Mouse (Mus musculus) heart, adult 2 months (tissue): Measurements from ENCODE around the gene Gm29797. TPM values are rescaled to one million over a fixed set of nuclear protein-coding genes. Genes with fewer than 3 reads are reported as not detected.
A peak's percentile ranks its signal among the peaks of the same experiment; 100 is the strongest.

Experiments
- DNase-seq, 2 experiments: peaks; one replicate each; pipeline ENCODE4 v3.0.0; 2021
- H3K27ac ChIP-seq: fragments of 200-600 bp; 2 replicates; pipeline ENCODE4 v1.8.1; 2022
- H3K27me3 ChIP-seq: fragments of 200-500 bp; 2 replicates; pipeline ENCODE4 v1.6.1; 2012; ENCODE audit warnings: mild to moderate bottlenecking, low read length, inconsistent platforms, mixed read lengths; ENCODE audit not compliant: control insufficient read depth, insufficient read depth
- H3K36me3 ChIP-seq: fragments of 200-500 bp; 2 replicates; pipeline ENCODE4 v1.6.1; 2012; ENCODE audit warnings: low read length, inconsistent platforms; ENCODE audit not compliant: control insufficient read depth, insufficient read depth
- H3K4me1 ChIP-seq: fragments of 200-500 bp; 2 replicates; pipeline ENCODE4 v1.6.1; 2011; ENCODE audit warnings: low read length; ENCODE audit not compliant: control insufficient read depth, insufficient read depth
- H3K4me3 ChIP-seq: fragments of 200-600 bp; 2 replicates; pipeline ENCODE4 v1.8.1; 2022
- H3K79me2 ChIP-seq: fragments of 200-500 bp; replicated peaks from 2 replicates; pipeline ENCODE4 v1.6.1; 2012; ENCODE audit warnings: mild to moderate bottlenecking, inconsistent platforms, low read length, moderate library complexity, mixed read lengths; ENCODE audit not compliant: control insufficient read depth, insufficient read depth
- H3K9ac ChIP-seq: fragments of 200-500 bp; 2 replicates; pipeline ENCODE4 v1.6.1; 2012; ENCODE audit warnings: low read depth, mild to moderate bottlenecking, control low read depth, inconsistent platforms, low read length, mixed read lengths
- CTCF ChIP-seq: fragments of 200-600 bp; IDR thresholded peaks from 2 replicates; pipeline ENCODE4 v1.8.1; 2022; ENCODE audit warnings: antibody characterized with exemption, mild to moderate bottlenecking, moderate library complexity
- EP300 ChIP-seq: fragments of 200-500 bp; IDR thresholded peaks from 2 replicates; pipeline ENCODE4 v1.6.1; 2011; ENCODE audit warnings: low read depth, low read length, control low read depth; ENCODE audit not compliant: insufficient read depth
- WGBS: fragments of 180-500 bp; shearing (Covaris S2); methylation state at CpG from one replicate; pipeline ENCODE4 v1.1.7; 2018; 5-methylcytosine and 5-hydroxymethylcytosine counted together
- intact Hi-C: fragments of 180-260 bp; cut with DNase I; formaldehyde crosslinking; loops from one replicate; pipeline ENCODE4 v1.15.1; 2025
- polyA plus RNA-seq: library from polyadenylated mRNA; depleted of rRNA; stranded (reverse); fragments of >200 nt; gene quantifications from 2 replicates; pipeline ENCODE4 v1.2.3, GENCODE M21; 2012; rRNA removed
- total RNA-seq, 2 experiments: library from RNA; stranded (reverse); gene quantifications; 2 replicates each; pipeline ENCODE4 v1.2.3; 2021

The Gm29797 gene
- total and polyA plus RNA-seq, 3 experiments = 0.21 TPM; not detected in 2

- H3K4me3 ChIP-seq = no peak overlapping the region
- H3K27ac ChIP-seq = no peak overlapping the region
- intact Hi-C loops = loop anchor here (2.0 kb wide), 3 partner anchors 22 to 84 kb away; no protein-coding TSS in a partner anchor
- H3K79me2 ChIP-seq = no peaks in the 10 kb centered on the region
- 34% methylated on average over 4 of the region's 4 CpGs for WGBS
- TF ChIP-seq EP300 (no peak), CTCF (peak; percentile 76)
- no peak for DNase-seq
- H3K4me1 ChIP-seq = no peaks in the 10 kb centered on the region
- H3K9ac ChIP-seq = no peak overlapping the region
- no peaks in the 10 kb centered on the region for H3K36me3 ChIP-seq
- no peaks in the 10 kb centered on the region for H3K27me3 ChIP-seq
Observed at GRCm38 (mm10) chr2:181706668-181707067, 49.8 kb downstream of the Gm29797 start.

Other genes starting within 250 kb of the Gm29797 start
- 10 to 100 TPM; 10.7 to 13.2 TPM for gene Zbtb46, start 197.6 kb upstream of the Gm29797 start, total RNA-seq
- 8.3 and 14.9 TPM in 2 replicates for gene Zbtb46, start 197.6 kb upstream of the Gm29797 start, polyA plus RNA-seq
- gene Abhd16b, start 163.8 kb upstream of the Gm29797 start, total RNA-seq = not detected
- gene Abhd16b, start 163.8 kb upstream of the Gm29797 start, polyA plus RNA-seq = not detected in 2 replicates
- gene Tpd52l2, start 159.9 kb upstream of the Gm29797 start, total RNA-seq = 10 to 100 TPM; 56.8 to 58.7 TPM
- 61.1 and 93.6 TPM in 2 replicates for gene Tpd52l2, start 159.9 kb upstream of the Gm29797 start, polyA plus RNA-seq
- gene Dnajc5, start 136.5 kb upstream of the Gm29797 start, total RNA-seq = 10 to 100 TPM; 62.3 to 71.5 TPM
- gene Dnajc5, start 136.5 kb upstream of the Gm29797 start, polyA plus RNA-seq = 43.4 and 68.9 TPM in 2 replicates
- gene Uckl1, start 72.1 kb upstream of the Gm29797 start, total RNA-seq = 10 to 100 TPM; 31.3 to 32.5 TPM
- 115 and 156 TPM in 2 replicates for gene Uckl1, start 72.1 kb upstream of the Gm29797 start, polyA plus RNA-seq
- 10 to 100 TPM; 35.3 to 38.6 TPM for gene Prpf6, start 65.2 kb upstream of the Gm29797 start, total RNA-seq
- 13.8 and 19.1 TPM in 2 replicates for gene Prpf6, start 65.2 kb upstream of the Gm29797 start, polyA plus RNA-seq
- gene Zfp512b, start 64.2 kb upstream of the Gm29797 start, total RNA-seq = 10 to 100 TPM; 13.2 to 16.9 TPM
- 20.6 and 25.9 TPM in 2 replicates for gene Zfp512b, start 64.2 kb upstream of the Gm29797 start, polyA plus RNA-seq
- 1 to 10 TPM; 1.0 to 1.6 TPM for gene Samd10, start 57.8 kb upstream of the Gm29797 start, total RNA-seq
- 5.1 and 6.4 TPM in 2 replicates for gene Samd10, start 57.8 kb upstream of the Gm29797 start, polyA plus RNA-seq
- gene Sox18, start 14.6 kb downstream of the Gm29797 start, total RNA-seq = 10 to 100 TPM; 37.8 to 46.2 TPM
- gene Sox18, start 14.6 kb downstream of the Gm29797 start, polyA plus RNA-seq = 74.4 and 105 TPM in 2 replicates
- 1 to 10 TPM; 4.3 to 6.0 TPM for gene Tcea2, start 23.3 kb downstream of the Gm29797 start, total RNA-seq
- gene Tcea2, start 23.3 kb downstream of the Gm29797 start, polyA plus RNA-seq = 10.4 and 13.4 TPM in 2 replicates
- 1 to 10 TPM; 6.7 to 8.0 TPM for gene Rgs19, start 36.9 kb downstream of the Gm29797 start, total RNA-seq
- gene Rgs19, start 36.9 kb downstream of the Gm29797 start, polyA plus RNA-seq = 22.8 and 24.5 TPM in 2 replicates
- gene Lkaaear1, start 41.4 kb downstream of the Gm29797 start, total RNA-seq = not detected
- 0.27 TPM in 1 of 2 replicates, not detected in the other for gene Lkaaear1, start 41.4 kb downstream of the Gm29797 start, polyA plus RNA-seq
- gene Oprl1, start 58.0 kb downstream of the Gm29797 start, total RNA-seq = not detected
- not detected in 2 replicates for gene Oprl1, start 58.0 kb downstream of the Gm29797 start, polyA plus RNA-seq
- not detected for gene Myt1, start 106.3 kb downstream of the Gm29797 start, total RNA-seq
- 0.02 TPM in 1 of 2 replicates, not detected in the other for gene Myt1, start 106.3 kb downstream of the Gm29797 start, polyA plus RNA-seq
- gene Pcmtd2, start 180.8 kb downstream of the Gm29797 start, total RNA-seq = 10 to 100 TPM; 45.5 to 52.7 TPM
- 32.8 and 51.0 TPM in 2 replicates for gene Pcmtd2, start 180.8 kb downstream of the Gm29797 start, polyA plus RNA-seq
- gene Polr3k, start 207.3 kb downstream of the Gm29797 start, total RNA-seq = 1 to 10 TPM; 9.3 to 9.8 TPM
- 2.9 and 6.8 TPM in 2 replicates for gene Polr3k, start 207.3 kb downstream of the Gm29797 start, polyA plus RNA-seq